11 mouse cellular contexts compared by ENCODE assay signal in the genomic region with DNA sequence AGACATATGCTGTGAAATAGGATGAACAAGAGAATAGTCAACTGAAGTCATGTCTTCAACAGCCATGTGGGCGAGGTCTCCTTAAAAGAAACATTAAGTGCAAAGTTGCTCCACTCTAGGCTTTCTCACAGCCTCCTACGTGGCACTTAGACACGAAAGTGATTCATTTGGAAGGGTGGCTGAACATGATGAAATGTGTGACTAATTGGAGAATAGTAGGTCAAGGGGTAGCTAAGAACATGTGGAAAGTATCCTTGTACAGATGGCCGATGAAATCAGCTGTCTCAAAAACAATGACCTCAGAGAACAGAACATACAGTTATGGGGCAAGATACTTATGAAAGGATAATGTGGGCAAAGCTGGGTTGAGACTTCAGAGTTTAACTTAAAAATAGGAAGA. TPM values are rescaled to one million over a fixed set of nuclear protein-coding genes. Genes with fewer than 3 reads are reported as not detected.
DNase-seq lines count a peak whose midpoint lies in the region; ATAC-seq and TF ChIP-seq lines count a peak whose summit lies in the region.
"Had no signal": no experiment of that assay in that cellular context is flagged by ENCODE, and none has a peak within 500 bp of the region (broad histone marks: within the 10 kb centered on the region; RNA-seq: fewer than 3 reads in every experiment).

No protein-coding gene starts in this region.

- H3K79me2 ChIP-seq in C2C12 (ENCODE audit: control insufficient read depth, insufficient read depth), result no peaks in the 10 kb centered on the region

- H3K79me3 ChIP-seq in C2C12 (ENCODE audit: low read depth), result no peaks in the 10 kb centered on the region

- no peaks in the 10 kb centered on the region for H3K36me3 ChIP-seq in heart, embryonic 11.5 days (ENCODE audit: control insufficient read depth, insufficient read depth, low read length)
- H3K36me3 ChIP-seq in C2C12 (ENCODE audit: control insufficient read depth, insufficient read depth), result peaks cover 13% of the 10 kb centered on the region
- H3K36me3 ChIP-seq in heart, embryonic 13.5 days, result no peaks in the 10 kb centered on the region
- H3K36me3 ChIP-seq in forebrain, embryonic 10.5 days (replicated peaks), result no peaks in the 10 kb centered on the region
- H3K36me3 ChIP-seq in liver, embryonic 11.5 days (ENCODE audit: control insufficient read depth, insufficient read depth, low read length), result no peaks in the 10 kb centered on the region

- H3K27me3 ChIP-seq in heart, embryonic 11.5 days (ENCODE audit: control insufficient read depth, insufficient read depth, low read length), result no peaks in the 10 kb centered on the region
- no peaks in the 10 kb centered on the region for H3K27me3 ChIP-seq in C2C12 (ENCODE audit: control insufficient read depth, insufficient read depth, insufficient read length)
- H3K27me3 ChIP-seq in heart, embryonic 13.5 days (replicated peaks), result no peaks in the 10 kb centered on the region
- H3K27me3 ChIP-seq in forebrain, embryonic 10.5 days (ENCODE audit: poor library complexity, severe bottlenecking), result no peaks in the 10 kb centered on the region
- no peaks in the 10 kb centered on the region for H3K27me3 ChIP-seq in liver, embryonic 11.5 days (replicated peaks; ENCODE audit: control insufficient read depth, insufficient read depth, low read length)
- H3K27me3 ChIP-seq: limb, embryonic 13.5 days had no signal

- 67% methylated on average over 4 of the region's 4 CpGs for WGBS in heart, embryonic 11.5 days (ENCODE audit: insufficient replicate concordance)
- 64% methylated on average over 4 of the region's 4 CpGs for WGBS in heart, embryonic 13.5 days
- 78% methylated on average over 4 of the region's 4 CpGs for WGBS in forebrain, embryonic 10.5 days
- WGBS in liver, embryonic 11.5 days, result 65% methylated on average over 4 of the region's 4 CpGs

- no peaks in the 10 kb centered on the region for H3K9me3 ChIP-seq in heart, embryonic 11.5 days (replicated peaks; ENCODE audit: control insufficient read depth, low read length)
- H3K9me3 ChIP-seq in heart, embryonic 13.5 days, result no peaks in the 10 kb centered on the region
- no peaks in the 10 kb centered on the region for H3K9me3 ChIP-seq in forebrain, embryonic 10.5 days
- no peaks in the 10 kb centered on the region for H3K9me3 ChIP-seq in liver, embryonic 11.5 days (ENCODE audit: control insufficient read depth, low read length)
- H3K9me3 ChIP-seq: limb, embryonic 13.5 days had no signal

- H3K4me1 ChIP-seq in heart, embryonic 11.5 days (ENCODE audit: control insufficient read depth, insufficient read depth, low read length), result no peaks in the 10 kb centered on the region
- no peaks in the 10 kb centered on the region for H3K4me1 ChIP-seq in heart, embryonic 13.5 days
- no peaks in the 10 kb centered on the region for H3K4me1 ChIP-seq in forebrain, embryonic 10.5 days
- H3K4me1 ChIP-seq in liver, embryonic 11.5 days (replicated peaks; ENCODE audit: control insufficient read depth, insufficient read depth, low read length), result no peaks in the 10 kb centered on the region
- H3K4me1 ChIP-seq: limb, embryonic 13.5 days had no signal

- H3K4me2 ChIP-seq in heart, embryonic 11.5 days, result no peak overlapping the region
- H3K4me2 ChIP-seq in heart, embryonic 13.5 days, result no peak overlapping the region
- no peak overlapping the region for H3K4me2 ChIP-seq in liver, embryonic 11.5 days
- H3K4me2 ChIP-seq: limb, embryonic 13.5 days had no signal

- no peak for TF ChIP-seq CTCF in C2C12 (IDR thresholded peaks at IDR 0.05; ENCODE audit: control insufficient read depth, insufficient read depth, insufficient read length)

- DNase-seq in adrenal gland, adult (ENCODE audit: inconsistent age in 2 of 2, low spot score in 1 of 2), result peak; percentile 8 to 79
- no peak for DNase-seq in adrenal gland, postnatal 25 days
- DNase-seq in heart, adult 8-10 months (ENCODE audit: low spot score), result peak; percentile 67
- no peak for DNase-seq in forebrain, embryonic 10.5 days (ENCODE audit: extremely low spot score, low spot score)
- DNase-seq in liver, embryonic 11.5 days (ENCODE audit: low spot score), result no peak

- H3K27ac ChIP-seq in heart, embryonic 11.5 days (ENCODE audit: low read depth, low read length), result no peak overlapping the region
- peak overlapping the region; percentile 16; the same call in 1 of the 2 replicates for H3K27ac ChIP-seq in heart, embryonic 13.5 days (replicated peaks)
- H3K27ac ChIP-seq in forebrain, embryonic 10.5 days, result no peak overlapping the region
- H3K27ac ChIP-seq in liver, embryonic 11.5 days (ENCODE audit: low read depth, low read length), result no peak overlapping the region
- H3K27ac ChIP-seq: layer of hippocampus, adult 2 months; limb, embryonic 13.5 days had no signal

- ATAC-seq in heart, embryonic 11.5 days (replicated peaks; ENCODE audit: insufficient number of reproducible peaks, low FRiP score, low TSS enrichment), result no peak
- ATAC-seq in heart, embryonic 13.5 days (ENCODE audit: extremely low read depth, insufficient number of reproducible peaks, low FRiP score, low TSS enrichment), result no peak
- no peak for ATAC-seq in liver, embryonic 11.5 days (replicated peaks; ENCODE audit: low FRiP score)
- ATAC-seq: forebrain, embryonic 16.5 days had no signal

- no peak overlapping the region for H3K9ac ChIP-seq in heart, embryonic 11.5 days (ENCODE audit: low read depth, low read length)
- no peak overlapping the region for H3K9ac ChIP-seq in heart, embryonic 13.5 days
- H3K9ac ChIP-seq in liver, embryonic 11.5 days (ENCODE audit: low read depth, low read length), result no peak overlapping the region
- H3K9ac ChIP-seq: limb, embryonic 13.5 days had no signal

- H3K4me3 ChIP-seq in heart, embryonic 11.5 days (ENCODE audit: low read depth, low read length), result no peak overlapping the region
- no peak overlapping the region for H3K4me3 ChIP-seq in C2C12 (ENCODE audit: insufficient read depth, poor library complexity, severe bottlenecking)
- no peak overlapping the region for H3K4me3 ChIP-seq in heart, embryonic 13.5 days
- no peak overlapping the region for H3K4me3 ChIP-seq in forebrain, embryonic 10.5 days
- H3K4me3 ChIP-seq in liver, embryonic 11.5 days (ENCODE audit: low read depth, low read length), result no peak overlapping the region
- H3K4me3 ChIP-seq: layer of hippocampus, adult 2 months; limb, embryonic 13.5 days had no signal

- H3ac ChIP-seq in C2C12 (ENCODE audit: control insufficient read depth, insufficient read length, low read depth), result no peak overlapping the region

TF ChIP-seq in C2C12, 6 proteins besides CTCF, POLR2A, EP300 and RAD21:
- TF ChIP-seq MYOD1 (IDR thresholded peaks at IDR 0.05; ENCODE audit: control insufficient read depth, insufficient read length, low read depth), result no peak
- no peak for TF ChIP-seq FOSL1 (IDR thresholded peaks at IDR 0.05; ENCODE audit: insufficient read depth, low read length, poor library complexity, severe bottlenecking)
- peak; percentile 32 for TF ChIP-seq CEBPB (IDR thresholded peaks at IDR 0.05; ENCODE audit: low read depth)
- TF ChIP-seq MYOG (IDR thresholded peaks at IDR 0.05; ENCODE audit: control insufficient read depth, extremely low read depth, insufficient read length), result no peak
- no peak for TF ChIP-seq MAX (IDR thresholded peaks at IDR 0.05)
- TF ChIP-seq USF1 (IDR thresholded peaks at IDR 0.05; ENCODE audit: low read depth), result no peak

RNA-seq across cellular contexts. Expression of gene Col3a1, which starts 44.6 kb away (rescaled TPM):
- 100 and 198 TPM in 2 replicates for total RNA-seq in adrenal gland, postnatal 25 days (2021)
- total RNA-seq in heart, adult 8-10 months (2022), result 100 to 1,000 TPM in 1 of 4 experiments, 10 to 100 TPM in 3; 34.9 to 108 (median 70.2) TPM
- 316 and 413 TPM in 2 replicates for polyA plus RNA-seq in heart, embryonic 11.5 days (2014; fragmentation: Nextera tagmentation; extraction: Ambion mirVana)
- polyA plus RNA-seq in C2C12 (2012; fragmentation: generic; extraction: Trizol), result 210 TPM
- 650 and 772 TPM in 2 replicates for polyA plus RNA-seq in heart, embryonic 13.5 days (2015; fragmentation: Nextera tagmentation; extraction: Ambion mirVana)
- polyA plus RNA-seq in forebrain, embryonic 10.5 days (2016; fragmentation: Nextera tagmentation; extraction: Ambion mirVana), result 291 and 293 TPM in 2 replicates
- 293 and 303 TPM in 2 replicates for polyA plus RNA-seq in liver, embryonic 11.5 days (2014; fragmentation: Nextera tagmentation; extraction: Ambion mirVana)

Comparison
In these comparisons a context has a peak if more than half of its experiments do, and no peak if none do; other contexts are left out.
1. DNase-seq: peak in adrenal gland, adult (2 of 2) and heart, adult 8-10 months (single experiment); none in adrenal gland, postnatal 25 days (single experiment), forebrain, embryonic 10.5 days (single experiment) and liver, embryonic 11.5 days (single experiment).